Mouse (Mus musculus) liver, postnatal 0 days (tissue): Measurements from ENCODE around the gene Cyb561a3.

ENCODE experiments used
- CTCF ChIP-seq: sonication (generic); IDR thresholded peaks from 2 replicates; pipeline ENCODE4 v1.5.1; 2016; ENCODE audit warnings: antibody characterized with exemption, low read depth
- EP300 ChIP-seq: IDR thresholded peaks from 2 replicates; pipeline ENCODE4 v1.6.1; 2016; ENCODE audit warnings: antibody characterized with exemption, low read depth, mild to moderate bottlenecking

DNA sequence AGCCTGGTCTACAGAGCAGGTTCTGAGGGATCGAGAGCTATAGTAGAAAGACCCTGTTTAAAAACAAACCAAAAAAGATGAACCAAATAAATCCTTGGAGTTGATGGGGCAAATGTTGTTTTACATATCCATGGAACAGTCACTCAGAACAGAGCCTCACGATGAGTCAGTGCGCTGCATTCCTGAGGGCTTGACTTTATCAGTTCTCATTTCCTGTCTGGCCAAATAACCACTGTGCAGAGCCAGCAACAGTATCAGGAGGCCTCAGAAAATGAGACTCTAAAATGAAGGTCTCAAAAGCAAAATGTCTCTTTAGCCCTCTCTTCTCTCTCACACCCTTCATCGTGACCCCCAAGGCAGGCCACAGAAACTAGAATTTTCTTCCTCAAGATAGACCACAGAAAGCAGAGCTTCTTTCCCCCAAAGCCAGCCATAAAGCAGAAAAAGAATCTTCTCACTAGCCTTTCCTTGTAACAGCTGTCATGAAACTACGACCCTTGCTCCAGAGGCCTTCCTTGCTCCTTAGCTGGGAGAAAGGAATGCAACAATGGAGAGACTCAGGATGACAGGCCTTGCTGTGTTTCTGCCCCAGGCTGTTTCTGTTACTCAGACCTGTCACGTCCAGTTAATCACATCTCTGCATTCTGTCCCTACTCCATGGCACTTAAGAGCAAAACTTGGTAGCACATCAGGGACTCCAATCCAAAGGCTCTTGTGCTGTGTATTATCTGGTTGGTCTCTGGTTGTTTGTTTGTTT is 15.2 kb upstream of the Cyb561a3 start:
- TF ChIP-seq CTCF (no peak), EP300 (no peak)
